Mouse (Mus musculus) small intestine, adult 2 months (tissue): ENCODE measurements around the gene Ccdc30. TPM values are rescaled to one million over a fixed set of nuclear protein-coding genes. Genes with fewer than 3 reads are reported as not detected.

ENCODE experiments used
- H3K27ac ChIP-seq: fragments of 200-500 bp; 2 replicates; pipeline ENCODE4 v1.5.1; 2012; ENCODE audit warnings: low read depth, low read length, control low read depth, inconsistent platforms; ENCODE audit not compliant: insufficient read depth
- H3K27me3 ChIP-seq: fragments of 200-500 bp; 2 replicates; pipeline ENCODE4 v1.6.1; 2012; ENCODE audit warnings: mild to moderate bottlenecking, moderate library complexity, low read length, inconsistent platforms; ENCODE audit not compliant: control insufficient read depth, insufficient read depth
- H3K36me3 ChIP-seq: fragments of 200-500 bp; 2 replicates; pipeline ENCODE4 v1.6.1; 2012; ENCODE audit warnings: mild to moderate bottlenecking, low read length, control low read depth, inconsistent platforms; ENCODE audit not compliant: control insufficient read depth, insufficient read depth
- H3K4me1 ChIP-seq: fragments of 200-500 bp; 2 replicates; pipeline ENCODE4 v1.6.1; 2012; ENCODE audit warnings: low read length, inconsistent platforms, mixed read lengths; ENCODE audit not compliant: control insufficient read depth, insufficient read depth, insufficient read length
- H3K4me3 ChIP-seq: fragments of 200-500 bp; 2 replicates; pipeline ENCODE4 v1.5.1; 2012; ENCODE audit warnings: low read depth, mild to moderate bottlenecking, control low read depth, inconsistent platforms, low read length, moderate library complexity
- CTCF ChIP-seq: fragments of 200-500 bp; IDR thresholded peaks from 2 replicates; pipeline ENCODE4 v1.5.1; 2012; ENCODE audit warnings: low read depth, mild to moderate bottlenecking, control low read depth, inconsistent platforms, low read length, moderate library complexity, mixed read lengths; ENCODE audit not compliant: insufficient replicate concordance, insufficient read length; ENCODE audit errors: extremely low read depth
- POLR2A ChIP-seq: fragments of 200-500 bp; IDR thresholded peaks from 2 replicates; pipeline ENCODE4 v1.6.1; 2012; ENCODE audit warnings: low read depth, mild to moderate bottlenecking, control low read depth, inconsistent platforms, low read length, moderate library complexity
- WGBS: fragments of 180-500 bp; shearing (Covaris S2); methylation state at CpG from one replicate; pipeline ENCODE4 v1.1.7; 2018; 5-methylcytosine and 5-hydroxymethylcytosine counted together
- polyA plus RNA-seq: library from polyadenylated mRNA; depleted of rRNA; stranded (reverse); fragments of >200 nt; gene quantifications from 2 replicates; pipeline ENCODE4 v1.2.3, GENCODE M21; 2012

The Ccdc30 gene
- polyA plus RNA-seq, 1 experiment, result 0.10 TPM

- H3K4me3 ChIP-seq, result no peak overlapping the region
- H3K27ac ChIP-seq, result no peak overlapping the region
- WGBS, result 26% methylated on average over 6 of the region's 6 CpGs
- H3K36me3 ChIP-seq, result no peaks in the 10 kb centered on the region
- no peaks in the 10 kb centered on the region for H3K4me1 ChIP-seq
- no peaks in the 10 kb centered on the region for H3K27me3 ChIP-seq
- no peak for TF ChIP-seq CTCF
- no peak for TF ChIP-seq POLR2A
Observed at GRCm38 (mm10) chr4:119453533-119453932, 38.2 kb upstream of the Ccdc30 start.

GRCm38 (mm10) chr4:119453128-119453527 lies 37.8 kb upstream of the Ccdc30 start:
- TF ChIP-seq CTCF (no peak), POLR2A (no peak)
- Histone ChIP-seq H3K4me1 (no peaks in the 10 kb centered on the region), H3K4me3 (no peak overlapping the region), H3K27ac (no peak overlapping the region), H3K27me3 (no peaks in the 10 kb centered on the region), H3K36me3 (no peaks in the 10 kb centered on the region)
- 67% methylated on average over 5 of the region's 5 CpGs for WGBS

- TF ChIP-seq POLR2A (no peak), CTCF (no peak)
- Histone ChIP-seq H3K36me3 (no peaks in the 10 kb centered on the region), H3K27me3 (no peaks in the 10 kb centered on the region), H3K4me3 (no peak overlapping the region), H3K27ac (no peak overlapping the region), H3K4me1 (no peaks in the 10 kb centered on the region)
- 65% methylated on average over 7 of the region's 7 CpGs for WGBS
Observed at GRCm38 (mm10) chr4:119450436-119450835, 35.1 kb upstream of the Ccdc30 start.

GRCm38 (mm10) chr4:119447786-119448185 lies 32.5 kb upstream of the Ccdc30 start:
- H3K27me3 ChIP-seq, result no peaks in the 10 kb centered on the region
- H3K4me3 ChIP-seq, result no peak overlapping the region
- no peak overlapping the region for H3K27ac ChIP-seq
- H3K4me1 ChIP-seq, result no peaks in the 10 kb centered on the region
- TF ChIP-seq POLR2A (no peak), CTCF (no peak)
- 70% methylated on average over 3 of the region's 3 CpGs for WGBS
- no peaks in the 10 kb centered on the region for H3K36me3 ChIP-seq

GRCm38 (mm10) chr4:119447261-119447660 lies 31.9 kb upstream of the Ccdc30 start:
- Histone ChIP-seq H3K36me3 (no peaks in the 10 kb centered on the region), H3K4me3 (no peak overlapping the region), H3K27me3 (no peaks in the 10 kb centered on the region), H3K4me1 (no peaks in the 10 kb centered on the region), H3K27ac (no peak overlapping the region)
- TF ChIP-seq CTCF, result no peak
- no peak for TF ChIP-seq POLR2A
- WGBS, result 92% methylated on average over 6 of the region's 6 CpGs

- H3K4me3 ChIP-seq, result no peak overlapping the region
- no peaks in the 10 kb centered on the region for H3K4me1 ChIP-seq
- H3K27me3 ChIP-seq, result no peaks in the 10 kb centered on the region
- TF ChIP-seq CTCF, result no peak
- TF ChIP-seq POLR2A, result no peak
- H3K36me3 ChIP-seq, result no peaks in the 10 kb centered on the region
- no peak overlapping the region for H3K27ac ChIP-seq
- 51% methylated on average over 6 of the region's 6 CpGs for WGBS
Observed at GRCm38 (mm10) chr4:119442539-119442938, 27.2 kb upstream of the Ccdc30 start.

- no peak overlapping the region for H3K4me3 ChIP-seq
- 90% methylated on average over 4 of the region's 4 CpGs for WGBS
Observed at GRCm38 (mm10) chr4:119441836-119442235, 26.5 kb upstream of the Ccdc30 start.

GRCm38 (mm10) chr4:119437936-119438335 lies 22.6 kb upstream of the Ccdc30 start:
- H3K27me3 ChIP-seq, result no peaks in the 10 kb centered on the region
- no peaks in the 10 kb centered on the region for H3K4me1 ChIP-seq
- no peaks in the 10 kb centered on the region for H3K36me3 ChIP-seq
- no peak overlapping the region for H3K4me3 ChIP-seq
- TF ChIP-seq CTCF (no peak), POLR2A (no peak)
- WGBS, result 89% methylated on average over 2 of the region's 2 CpGs
- no peak overlapping the region for H3K27ac ChIP-seq

More at GRCm38 (mm10) chr4:119441836-119442235, 26.5 kb upstream of the Ccdc30 start:
- Histone ChIP-seq H3K36me3 (no peaks in the 10 kb centered on the region), H3K27ac (no peak overlapping the region), H3K4me1 (no peaks in the 10 kb centered on the region), H3K27me3 (no peaks in the 10 kb centered on the region)
- no peak for TF ChIP-seq CTCF
- TF ChIP-seq POLR2A, result no peak
